Mouse (Mus musculus) midbrain, embryonic 16.5 days (tissue): ENCODE data around the gene Dnaja4. TPM values are rescaled to one million over a fixed set of nuclear protein-coding genes. Genes with fewer than 3 reads are reported as not detected.
"Not testable (repeated sequence)": the region's sequence is repeated elsewhere in the genome, so short reads cannot be mapped to it uniquely, and the experiment has no call there.

ENCODE experiments used
- ATAC-seq: fragments of 200-750 bp; cut with Nextera tagmentation; 2 replicates; pipeline ENCODE4 v1.8.0; 2017; ENCODE audit warnings: moderate TSS enrichment
- H3K27ac ChIP-seq: fragments of 300-500 bp; sonication (generic); 2 replicates; pipeline ENCODE4 v1.5.1; 2014; ENCODE audit warnings: mild to moderate bottlenecking, low read length, mixed read lengths
- H3K27me3 ChIP-seq: fragments of 300-500 bp; sonication (generic); 2 replicates; pipeline ENCODE4 v1.6.1; 2014; ENCODE audit warnings: low read depth, low read length, mixed read lengths; ENCODE audit not compliant: control insufficient read depth, insufficient read depth
- H3K36me3 ChIP-seq: fragments of 300-500 bp; sonication (generic); 2 replicates; pipeline ENCODE4 v1.6.1; 2014; ENCODE audit warnings: mild to moderate bottlenecking, low read length, moderate library complexity, mixed read lengths; ENCODE audit not compliant: control insufficient read depth, insufficient read depth
- H3K4me1 ChIP-seq: fragments of 300-500 bp; sonication (generic); 2 replicates; pipeline ENCODE4 v1.6.1; 2014; ENCODE audit warnings: mild to moderate bottlenecking, low read length, mixed read lengths; ENCODE audit not compliant: control insufficient read depth, insufficient read depth
- H3K4me2 ChIP-seq: fragments of 300-500 bp; sonication (generic); 2 replicates; pipeline ENCODE4 v1.6.1; 2014; ENCODE audit warnings: mild to moderate bottlenecking, low read length, mixed read lengths
- H3K4me3 ChIP-seq: fragments of 300-500 bp; sonication (generic); 2 replicates; pipeline ENCODE4 v1.5.1; 2014; ENCODE audit warnings: low read depth, mild to moderate bottlenecking, low read length, moderate library complexity, mixed read lengths
- H3K9ac ChIP-seq: fragments of 300-500 bp; sonication (generic); 2 replicates; pipeline ENCODE4 v1.6.1; 2014; ENCODE audit warnings: low read depth, low read length, mixed read lengths
- H3K9me3 ChIP-seq: fragments of 300-500 bp; sonication (generic); replicated peaks from 2 replicates; pipeline ENCODE4 v1.6.1; 2014; ENCODE audit warnings: mild to moderate bottlenecking, low read length, mixed read lengths; ENCODE audit not compliant: control insufficient read depth, poor library complexity, severe bottlenecking
- WGBS: fragments of 180-500 bp; shearing (Covaris S2); extraction: QIAGEN DNeasy Blood & Tissue Kit; methylation state at CpG from one replicate; pipeline ENCODE4 v1.1.7; 2014; 5-methylcytosine and 5-hydroxymethylcytosine counted together
- polyA plus RNA-seq: library from polyadenylated mRNA; unstranded; fragments of >200 nt; fragmentation: Nextera tagmentation; extraction: Ambion mirVana; gene quantifications from 2 replicates; pipeline ENCODE4 v1.2.1, GENCODE M21; 2015

Gene Dnaja4
- polyA plus RNA-seq, 1 experiment from 2014 or later: 8.4 TPM

DNA sequence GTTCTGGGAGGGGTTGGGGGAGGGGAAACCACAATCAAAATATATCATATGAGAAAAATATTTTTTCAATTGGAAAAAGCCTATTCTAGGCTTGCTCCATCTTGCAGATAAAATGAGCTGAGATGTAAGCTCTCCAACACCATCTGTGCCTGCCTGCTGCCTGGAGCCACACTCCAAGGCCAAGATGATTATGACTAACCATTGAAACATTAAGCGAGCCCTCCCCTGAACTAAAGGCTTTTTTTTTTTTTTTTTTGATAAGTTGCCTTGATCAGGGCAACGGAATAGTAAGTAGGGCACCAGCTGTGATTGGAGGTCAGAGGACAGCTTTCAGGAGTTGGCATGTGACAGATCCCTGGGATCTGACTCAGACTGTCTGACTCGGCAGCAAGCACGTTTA is 30.2 kb upstream of the Dnaja4 start:
- Histone ChIP-seq H3K9me3 (no peaks in the 10 kb centered on the region), H3K27ac (no peak overlapping the region), H3K4me3 (no peak overlapping the region), H3K9ac (no peak overlapping the region), H3K4me2 (no peak overlapping the region), H3K36me3 (no peaks in the 10 kb centered on the region), H3K4me1 (no peaks in the 10 kb centered on the region), H3K27me3 (no peaks in the 10 kb centered on the region)
- WGBS: 46% methylated on average over 4 of the region's 4 CpGs
- ATAC-seq: no peak

GRCm38 (mm10) chr9:54671962-54672361 is 26.7 kb upstream of the Dnaja4 start:
- H3K27me3 ChIP-seq: no peaks in the 10 kb centered on the region
- H3K9ac ChIP-seq: no peak overlapping the region
- 80% methylated on average over 3 of the region's 3 CpGs for WGBS
- H3K36me3 ChIP-seq: no peaks in the 10 kb centered on the region
- H3K27ac ChIP-seq: no peak overlapping the region
- H3K9me3 ChIP-seq: no peaks in the 10 kb centered on the region
- ATAC-seq: no peak
- no peak overlapping the region for H3K4me2 ChIP-seq
- no peaks in the 10 kb centered on the region for H3K4me1 ChIP-seq
- no peak overlapping the region for H3K4me3 ChIP-seq

DNA sequence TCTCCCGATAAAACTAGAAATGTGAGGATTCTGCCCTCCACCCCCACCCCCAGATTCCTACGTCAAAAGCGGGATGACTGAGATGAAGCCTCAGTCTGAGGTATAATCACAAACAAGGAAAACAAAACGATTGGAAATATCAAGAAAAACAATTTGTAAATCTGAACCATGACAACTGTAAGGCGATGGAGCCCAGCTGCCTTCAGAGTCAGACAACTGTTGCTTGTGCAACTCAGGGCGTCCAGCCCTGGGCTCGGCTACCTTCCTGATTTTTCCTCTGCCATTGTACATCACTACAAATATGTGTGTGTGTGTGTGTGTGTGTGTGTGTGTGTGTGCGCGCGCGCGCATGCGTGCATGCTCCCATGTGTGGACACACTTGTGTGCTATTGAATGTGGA is 24.8 kb upstream of the Dnaja4 start:
- Histone ChIP-seq H3K9me3 (no peaks in the 10 kb centered on the region), H3K4me3 (no peak overlapping the region), H3K27ac (no peak overlapping the region), H3K4me2 (no peak overlapping the region), H3K9ac (no peak overlapping the region), H3K36me3 (no peaks in the 10 kb centered on the region), H3K4me1 (no peaks in the 10 kb centered on the region), H3K27me3 (no peaks in the 10 kb centered on the region)
- no peak for ATAC-seq
- 88% methylated on average over 13 of the region's 13 CpGs for WGBS

DNA sequence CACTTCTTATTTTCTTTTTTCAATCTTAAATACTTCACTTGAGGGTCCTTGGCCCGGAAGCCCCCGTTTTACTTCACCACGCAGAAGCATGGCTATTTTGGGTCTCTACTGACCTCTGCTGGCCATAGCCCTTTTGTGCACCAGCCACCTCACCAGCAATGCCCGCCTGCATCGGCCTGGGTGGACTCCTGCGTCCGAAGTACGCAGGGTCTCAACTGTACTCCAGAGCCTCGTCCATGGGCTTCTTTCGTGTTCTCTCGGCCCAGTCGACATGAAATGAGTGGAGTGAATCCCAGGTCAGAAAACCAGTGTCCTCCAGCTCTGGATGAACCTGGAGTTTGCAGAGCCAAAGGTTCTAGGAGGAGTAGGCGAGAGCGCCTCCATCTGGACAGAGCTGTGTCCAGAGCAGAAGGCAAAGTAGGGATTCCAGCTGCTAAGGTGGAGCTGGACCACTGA is 22.1 kb upstream of the Dnaja4 start:
- Histone ChIP-seq H3K4me1 (no peaks in the 10 kb centered on the region), H3K36me3 (no peaks in the 10 kb centered on the region), H3K27me3 (no peaks in the 10 kb centered on the region), H3K27ac (no peak overlapping the region), H3K4me2 (peak overlapping the region; percentile 50), H3K9ac (0 out of 2 replicates have a peak overlapping the region, but pooled peaks have one; percentile 27), H3K4me3 (peak overlapping the region; percentile 18; the same call in 1 of the 2 replicates), H3K9me3 (no peaks in the 10 kb centered on the region)
- ATAC-seq: peak; percentile 84
- 2% methylated on average over 14 of the region's 14 CpGs for WGBS

DNA sequence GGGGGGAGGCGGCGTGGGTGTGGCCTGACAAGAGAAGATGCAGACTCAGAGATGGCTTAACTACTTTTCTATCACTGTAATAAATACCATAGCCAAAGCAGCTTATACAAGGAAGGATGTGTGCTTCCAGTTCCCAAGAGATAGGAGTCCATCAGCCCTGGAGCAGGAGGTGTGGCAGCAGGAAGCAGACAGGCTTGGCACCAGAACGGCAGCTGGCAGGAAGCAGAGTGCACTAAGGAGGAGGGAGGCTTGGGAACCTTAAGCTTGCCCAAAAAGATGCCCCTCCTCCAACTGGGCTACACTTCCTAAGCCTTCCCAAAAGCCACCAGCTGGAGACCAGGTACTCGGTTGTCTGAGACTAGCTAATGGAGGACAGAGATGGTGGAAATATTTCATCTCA is 15.8 kb upstream of the Dnaja4 start:
- Histone ChIP-seq H3K27me3 (no peaks in the 10 kb centered on the region), H3K9me3 (no peaks in the 10 kb centered on the region), H3K9ac (no peak overlapping the region), H3K4me1 (no peaks in the 10 kb centered on the region), H3K4me2 (no peak overlapping the region), H3K4me3 (no peak overlapping the region), H3K36me3 (no peaks in the 10 kb centered on the region), H3K27ac (no peak overlapping the region)
- no peak for ATAC-seq
- 49% methylated on average over 2 of the region's 4 CpGs for WGBS

- H3K27me3 ChIP-seq: no peaks in the 10 kb centered on the region
- no peak overlapping the region for H3K4me2 ChIP-seq
- no peak for ATAC-seq
- H3K27ac ChIP-seq: no peak overlapping the region
- 78% methylated on average over 7 of the region's 7 CpGs for WGBS
- H3K4me3 ChIP-seq: no peak overlapping the region
- no peaks in the 10 kb centered on the region for H3K36me3 ChIP-seq
- H3K9me3 ChIP-seq: no peaks in the 10 kb centered on the region
- H3K4me1 ChIP-seq: no peaks in the 10 kb centered on the region
- H3K9ac ChIP-seq: no peak overlapping the region
Observed at GRCm38 (mm10) chr9:54683814-54684605, 14.7 kb upstream of the Dnaja4 start.

- Histone ChIP-seq H3K36me3 (no peaks in the 10 kb centered on the region), H3K27me3 (no peaks in the 10 kb centered on the region), H3K4me1 (no peaks in the 10 kb centered on the region), H3K27ac (no peak overlapping the region), H3K4me3 (no peak overlapping the region), H3K9me3 (no peaks in the 10 kb centered on the region), H3K4me2 (no peak overlapping the region), H3K9ac (no peak overlapping the region)
- WGBS: 57% methylated on average over 14 of the region's 14 CpGs
- no peak for ATAC-seq
Observed at GRCm38 (mm10) chr9:54687246-54688236, 11.1 kb upstream of the Dnaja4 start.

DNA sequence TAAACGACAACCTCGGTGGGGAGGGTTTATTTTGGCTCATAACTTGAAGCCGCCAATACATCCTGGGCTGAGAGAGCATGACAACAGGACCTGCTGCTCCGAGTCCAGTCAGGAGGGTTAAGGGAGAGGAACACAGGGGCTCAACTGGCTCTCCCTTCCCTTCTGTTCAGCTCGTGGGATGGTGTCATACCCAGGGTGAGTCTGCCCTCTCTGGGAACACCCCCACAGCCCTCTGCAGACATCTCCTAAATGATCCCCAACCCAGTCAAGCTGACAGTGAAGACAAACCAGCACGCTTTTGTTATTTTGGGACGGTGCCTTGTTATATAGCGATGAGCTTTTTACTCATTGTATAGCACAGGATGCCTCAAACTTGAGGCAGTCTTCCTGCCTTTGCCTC is 9.2 kb upstream of the Dnaja4 start:
- 74% methylated on average over 8 of the region's 8 CpGs for WGBS
- no peak overlapping the region for H3K4me2 ChIP-seq
- no peaks in the 10 kb centered on the region for H3K27me3 ChIP-seq
- H3K9me3 ChIP-seq: no peaks in the 10 kb centered on the region
- no peak for ATAC-seq
- no peaks in the 10 kb centered on the region for H3K4me1 ChIP-seq
- no peaks in the 10 kb centered on the region for H3K36me3 ChIP-seq
- H3K4me3 ChIP-seq: no peak overlapping the region
- no peak overlapping the region for H3K9ac ChIP-seq
- H3K27ac ChIP-seq: no peak overlapping the region

DNA sequence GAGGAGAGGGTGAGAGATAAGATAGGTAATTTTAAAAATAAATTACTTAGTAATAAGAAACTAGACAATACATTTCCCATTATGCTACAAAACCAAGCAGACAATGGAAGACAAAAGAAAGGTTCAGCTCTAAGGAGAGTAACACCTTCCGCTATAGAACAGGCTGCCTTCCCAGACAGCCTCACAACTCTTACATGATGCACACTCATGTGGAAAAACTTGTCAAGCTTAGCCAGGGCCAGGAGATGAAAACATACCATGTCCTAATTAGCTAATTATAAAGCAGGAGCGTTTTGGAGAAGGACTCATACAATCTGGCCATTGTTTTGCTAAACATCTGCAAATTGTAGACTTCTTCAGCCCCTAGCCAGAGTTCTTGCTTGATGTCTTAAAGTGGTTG is 8.0 kb upstream of the Dnaja4 start:
- ATAC-seq, H3K9ac ChIP-seq, H3K27me3 ChIP-seq, H3K27ac ChIP-seq, H3K4me3 ChIP-seq, H3K4me1 ChIP-seq, H3K36me3 ChIP-seq, H3K4me2 ChIP-seq, H3K9me3 ChIP-seq: not testable (repeated sequence)
- 60% methylated on average over 2 of the region's 2 CpGs for WGBS
